Mouse (Mus musculus): ENCODE data around the gene 1700001C19Rik. TPM values are rescaled to one million over a fixed set of nuclear protein-coding genes. Genes with fewer than 3 reads are reported as not detected.

The 1700001C19Rik gene
- polyA plus RNA-seq, 1 experiment from 2014 or later: 0.33 TPM

- Histone ChIP-seq H3K27ac (replicated peaks) (no peak overlapping the region), H3K27me3 (ENCODE audit: low read depth, poor library complexity, severe bottlenecking) (peaks cover 79% of the 10 kb centered on the region), H3K4me1 (peaks cover 33% of the 10 kb centered on the region), H3K9me3 (replicated peaks) (no peaks in the 10 kb centered on the region), H3K4me3 (no peak overlapping the region), H3K36me3 (no peaks in the 10 kb centered on the region)
- DNase-seq (ENCODE audit: low spot score): no peak
- 92% methylated on average over 4 of the region's 4 CpGs for whole genome bisulfite sequencing
Measured at GRCm38 (mm10) chr17:47470121-47470520, 32.9 kb upstream of the 1700001C19Rik start.

GRCm38 (mm10) chr17:47469642-47470041 is 32.5 kb upstream of the 1700001C19Rik start:
- WGBS: 84% methylated on average over 4 of the region's 4 CpGs
- Histone ChIP-seq H3K36me3 (no peaks in the 10 kb centered on the region), H3K27ac (replicated peaks) (no peak overlapping the region), H3K27me3 (ENCODE audit: low read depth, poor library complexity, severe bottlenecking) (peaks cover 84% of the 10 kb centered on the region), H3K9me3 (replicated peaks) (no peaks in the 10 kb centered on the region), H3K4me1 (peaks cover 38% of the 10 kb centered on the region), H3K4me3 (no peak overlapping the region)
- no peak for DNase-seq (ENCODE audit: low spot score)

- Histone ChIP-seq H3K36me3 (no peaks in the 10 kb centered on the region), H3K27me3 (ENCODE audit: low read depth, poor library complexity, severe bottlenecking) (peaks cover 96% of the 10 kb centered on the region), H3K4me3 (peak overlapping the region; percentile 47), H3K4me1 (peaks cover 47% of the 10 kb centered on the region), H3K9me3 (replicated peaks) (no peaks in the 10 kb centered on the region), H3K27ac (replicated peaks) (peak overlapping the region; percentile 49; the same call in 1 of the 2 replicates)
- DNase-seq (ENCODE audit: low spot score): peak; percentile 34
- 5% methylated on average over 34 of the region's 34 CpGs for WGBS
Measured at GRCm38 (mm10) chr17:47468466-47468865, 31.3 kb upstream of the 1700001C19Rik start.

GRCm38 (mm10) chr17:47468063-47468462 is 30.9 kb upstream of the 1700001C19Rik start:
- Histone ChIP-seq H3K4me1 (peaks cover 44% of the 10 kb centered on the region), H3K9me3 (replicated peaks) (no peaks in the 10 kb centered on the region), H3K36me3 (no peaks in the 10 kb centered on the region), H3K4me3 (peak overlapping the region; percentile 47), H3K27me3 (ENCODE audit: low read depth, poor library complexity, severe bottlenecking) (peaks cover 94% of the 10 kb centered on the region), H3K27ac (replicated peaks) (peak overlapping the region; percentile 49; the same call in 1 of the 2 replicates)
- DNase-seq (ENCODE audit: low spot score): no peak
- 15% methylated on average over 14 of the region's 14 CpGs for WGBS

- no peak overlapping the region for H3K27ac ChIP-seq (replicated peaks)
- 0 out of 2 replicates have a peak overlapping the region, but pooled peaks have one; percentile 47 for H3K4me3 ChIP-seq
- DNase-seq (ENCODE audit: low spot score): no peak
- H3K36me3 ChIP-seq: no peaks in the 10 kb centered on the region
- no peaks in the 10 kb centered on the region for H3K9me3 ChIP-seq (replicated peaks)
- peaks cover 92% of the 10 kb centered on the region for H3K27me3 ChIP-seq (ENCODE audit: low read depth, poor library complexity, severe bottlenecking)
- peaks cover 47% of the 10 kb centered on the region for H3K4me1 ChIP-seq
- 55% methylated on average over 11 of the region's 11 CpGs for WGBS
Measured at GRCm38 (mm10) chr17:47467659-47468058, 30.5 kb upstream of the 1700001C19Rik start.

- DNase-seq (ENCODE audit: low spot score): no peak
- Histone ChIP-seq H3K4me1 (peaks cover 49% of the 10 kb centered on the region), H3K27me3 (ENCODE audit: low read depth, poor library complexity, severe bottlenecking) (peaks cover 90% of the 10 kb centered on the region), H3K4me3 (no peak overlapping the region), H3K27ac (replicated peaks) (no peak overlapping the region), H3K9me3 (replicated peaks) (no peaks in the 10 kb centered on the region), H3K36me3 (no peaks in the 10 kb centered on the region)
- WGBS: 31% methylated on average over 9 of the region's 9 CpGs
Measured at GRCm38 (mm10) chr17:47466284-47466683, 29.1 kb upstream of the 1700001C19Rik start.

GRCm38 (mm10) chr17:47465016-47465415 is 27.8 kb upstream of the 1700001C19Rik start:
- Histone ChIP-seq H3K27me3 (ENCODE audit: low read depth, poor library complexity, severe bottlenecking) (peaks cover 88% of the 10 kb centered on the region), H3K9me3 (replicated peaks) (no peaks in the 10 kb centered on the region), H3K27ac (replicated peaks) (no peak overlapping the region), H3K4me1 (peaks cover 49% of the 10 kb centered on the region), H3K36me3 (no peaks in the 10 kb centered on the region), H3K4me3 (no peak overlapping the region)
- 75% methylated on average over 11 of the region's 11 CpGs for WGBS
- DNase-seq (ENCODE audit: low spot score): no peak

GRCm38 (mm10) chr17:47464248-47464965 is 27.2 kb upstream of the 1700001C19Rik start:
- Histone ChIP-seq H3K27ac (replicated peaks) (no peak overlapping the region), H3K36me3 (no peaks in the 10 kb centered on the region), H3K9me3 (replicated peaks) (no peaks in the 10 kb centered on the region), H3K27me3 (ENCODE audit: low read depth, poor library complexity, severe bottlenecking) (peaks cover 83% of the 10 kb centered on the region), H3K4me1 (peaks cover 49% of the 10 kb centered on the region), H3K4me3 (no peak overlapping the region)
- DNase-seq (ENCODE audit: low spot score): no peak
- 40% methylated on average over 12 of the region's 12 CpGs for WGBS

GRCm38 (mm10) chr17:47462728-47463388 is 25.7 kb upstream of the 1700001C19Rik start:
- no peak for DNase-seq (ENCODE audit: low spot score)
- Histone ChIP-seq H3K4me1 (peaks cover 39% of the 10 kb centered on the region), H3K9me3 (replicated peaks) (no peaks in the 10 kb centered on the region), H3K36me3 (no peaks in the 10 kb centered on the region), H3K4me3 (no peak overlapping the region), H3K27ac (replicated peaks) (no peak overlapping the region), H3K27me3 (ENCODE audit: low read depth, poor library complexity, severe bottlenecking) (peaks cover 68% of the 10 kb centered on the region)
- WGBS: 51% methylated on average over 9 of the region's 9 CpGs

GRCm38 (mm10) chr17:47462209-47462608 is 25.0 kb upstream of the 1700001C19Rik start:
- peaks cover 61% of the 10 kb centered on the region for H3K27me3 ChIP-seq (ENCODE audit: low read depth, poor library complexity, severe bottlenecking)
- no peak overlapping the region for H3K27ac ChIP-seq (replicated peaks)
- H3K4me1 ChIP-seq: peaks cover 36% of the 10 kb centered on the region
- WGBS: 77% methylated on average over 7 of the region's 7 CpGs
- no peaks in the 10 kb centered on the region for H3K36me3 ChIP-seq
- no peak for DNase-seq (ENCODE audit: low spot score)
- H3K4me3 ChIP-seq: no peak overlapping the region
- no peaks in the 10 kb centered on the region for H3K9me3 ChIP-seq (replicated peaks)

GRCm38 (mm10) chr17:47461688-47462087 is 24.5 kb upstream of the 1700001C19Rik start:
- 74% methylated on average over 3 of the region's 3 CpGs for WGBS
- Histone ChIP-seq H3K36me3 (no peaks in the 10 kb centered on the region), H3K9me3 (replicated peaks) (no peaks in the 10 kb centered on the region), H3K27me3 (ENCODE audit: low read depth, poor library complexity, severe bottlenecking) (peaks cover 56% of the 10 kb centered on the region), H3K4me3 (no peak overlapping the region), H3K27ac (replicated peaks) (no peak overlapping the region), H3K4me1 (peaks cover 36% of the 10 kb centered on the region)
- DNase-seq (ENCODE audit: low spot score): no peak

GRCm38 (mm10) chr17:47459341-47459919 is 22.3 kb upstream of the 1700001C19Rik start:
- Histone ChIP-seq H3K36me3 (no peaks in the 10 kb centered on the region), H3K27ac (replicated peaks) (no peak overlapping the region), H3K27me3 (ENCODE audit: low read depth, poor library complexity, severe bottlenecking) (peaks cover 34% of the 10 kb centered on the region), H3K9me3 (replicated peaks) (no peaks in the 10 kb centered on the region), H3K4me1 (peaks cover 17% of the 10 kb centered on the region), H3K4me3 (no peak overlapping the region)
- DNase-seq (ENCODE audit: low spot score): no peak
- WGBS: 86% methylated on average over 3 of the region's 3 CpGs

GRCm38 (mm10) chr17:47458936-47459335 is 21.8 kb upstream of the 1700001C19Rik start:
- H3K4me3 ChIP-seq: no peak overlapping the region
- H3K9me3 ChIP-seq (replicated peaks): no peaks in the 10 kb centered on the region
- H3K27ac ChIP-seq (replicated peaks): no peak overlapping the region
- peaks cover 29% of the 10 kb centered on the region for H3K27me3 ChIP-seq (ENCODE audit: low read depth, poor library complexity, severe bottlenecking)
- no peaks in the 10 kb centered on the region for H3K36me3 ChIP-seq
- peaks cover 12% of the 10 kb centered on the region for H3K4me1 ChIP-seq
- 96% methylated on average over 2 of the region's 2 CpGs for WGBS
- no peak for DNase-seq (ENCODE audit: low spot score)

Data from midbrain, embryonic 10.5 days (tissue).